Mouse (Mus musculus) retina, adult 2 months (tissue): Measurements from ENCODE around the gene Trim63.

Experiments used
- DNase-seq: peaks from one replicate; pipeline ENCODE4 v3.0.0-alpha.2; 2012; ENCODE audit warnings: low read depth, low spot score

The Trim63 gene

GRCm38 (mm10) chr4:134365280-134365679 is 50.4 kb downstream of the Trim63 start:
- DNase-seq, result no peak

- DNase-seq, result no peak
Observed at GRCm38 (mm10) chr4:134370649-134371221, 55.8 kb downstream of the Trim63 start.

- no peak for DNase-seq
Observed at GRCm38 (mm10) chr4:134371316-134371855, 56.5 kb downstream of the Trim63 start.

- no peak for DNase-seq
Observed at GRCm38 (mm10) chr4:134372294-134372747, 57.4 kb downstream of the Trim63 start.

- no peak for DNase-seq
Observed at GRCm38 (mm10) chr4:134373295-134373694, 58.4 kb downstream of the Trim63 start.

- no peak for DNase-seq
Observed at GRCm38 (mm10) chr4:134374306-134374705, 59.4 kb downstream of the Trim63 start.

GRCm38 (mm10) chr4:134378089-134378615 is 63.2 kb downstream of the Trim63 start:
- DNase-seq, result no peak
